Mouse (Mus musculus) kidney, postnatal 0 days (tissue): ENCODE measurements at regions not wholly inside any gene's neighbourhood (a gene's known extent, or its start where the extent isn't known, plus 50 kb on each side); places are given as distances from the start of the nearest gene placed in this dataset.

Experiments
- ATAC-seq: fragments of 200-750 bp; cut with Nextera tagmentation; replicated peaks from 2 replicates; pipeline ENCODE4 v1.8.0; 2017; ENCODE audit warnings: low read depth, moderate number of reproducible peaks, moderate TSS enrichment, moderate library complexity; ENCODE audit not compliant: low FRiP score
- DNase-seq: peaks from one replicate; pipeline ENCODE4 v3.0.0-alpha.2; 2016; ENCODE audit warnings: low spot score
- H3K27ac ChIP-seq: fragments of 300-500 bp; sonication (generic); 2 replicates; pipeline ENCODE4 v1.5.1; 2014; ENCODE audit warnings: mild to moderate bottlenecking
- H3K27me3 ChIP-seq: fragments of 300-500 bp; sonication (generic); 2 replicates; pipeline ENCODE4 v1.6.1; 2014; ENCODE audit warnings: low read length, mixed read lengths; ENCODE audit not compliant: insufficient read depth
- H3K36me3 ChIP-seq: fragments of 300-500 bp; sonication (generic); 2 replicates; pipeline ENCODE4 v1.6.1; 2014; ENCODE audit warnings: low read length, mixed read lengths; ENCODE audit not compliant: insufficient read depth
- H3K4me1 ChIP-seq: fragments of 300-500 bp; sonication (generic); replicated peaks from 2 replicates; pipeline ENCODE4 v1.6.1; 2014; ENCODE audit warnings: antibody characterized with exemption, low read length, mixed read lengths; ENCODE audit not compliant: insufficient read depth
- H3K4me2 ChIP-seq: fragments of 300-500 bp; sonication (generic); 2 replicates; pipeline ENCODE4 v1.6.1; 2014; ENCODE audit warnings: mild to moderate bottlenecking, low read length, moderate library complexity, mixed read lengths
- H3K4me3 ChIP-seq: fragments of 300-500 bp; sonication (generic); replicated peaks from 2 replicates; pipeline ENCODE4 v1.5.1; 2014; ENCODE audit warnings: low read depth, low read length
- H3K9ac ChIP-seq: fragments of 300-500 bp; sonication (generic); 2 replicates; pipeline ENCODE4 v1.6.1; 2014; ENCODE audit warnings: low read depth, low read length
- H3K9me3 ChIP-seq: fragments of 300-500 bp; sonication (generic); replicated peaks from 2 replicates; pipeline ENCODE4 v1.6.1; 2016; ENCODE audit warnings: low read length, inconsistent platforms, mixed read lengths
- CTCF ChIP-seq: IDR thresholded peaks from 2 replicates; pipeline ENCODE4 v1.5.1; 2016; ENCODE audit warnings: antibody characterized with exemption, low read depth, mild to moderate bottlenecking, moderate library complexity
- WGBS: fragments of 180-500 bp; shearing (Covaris S2); extraction: QIAGEN DNeasy Blood & Tissue Kit; methylation state at CpG from one replicate; pipeline ENCODE4 v1.1.7; 2014; 5-methylcytosine and 5-hydroxymethylcytosine counted together

GRCm38 (mm10) chr2:78480036-78480435 is 387.9 kb upstream of the Ube2e3 start:
- no peak overlapping the region for H3K9ac ChIP-seq
- no peak for ATAC-seq
- DNase-seq = no peak
- no peak overlapping the region for H3K4me3 ChIP-seq
- 60% methylated on average over 4 of the region's 4 CpGs for WGBS
- TF ChIP-seq CTCF = no peak
- no peaks in the 10 kb centered on the region for H3K27me3 ChIP-seq
- H3K36me3 ChIP-seq = no peaks in the 10 kb centered on the region
- H3K4me1 ChIP-seq = no peaks in the 10 kb centered on the region
- H3K27ac ChIP-seq = no peak overlapping the region
- H3K4me2 ChIP-seq = no peak overlapping the region
- H3K9me3 ChIP-seq = no peaks in the 10 kb centered on the region

- WGBS = 40% methylated on average over 4 of the region's 4 CpGs
- TF ChIP-seq CTCF = no peak
- H3K9ac ChIP-seq = no peak overlapping the region
- ATAC-seq = no peak
- H3K27ac ChIP-seq = no peak overlapping the region
- no peaks in the 10 kb centered on the region for H3K27me3 ChIP-seq
- H3K4me2 ChIP-seq = no peak overlapping the region
- H3K4me3 ChIP-seq = no peak overlapping the region
- no peaks in the 10 kb centered on the region for H3K9me3 ChIP-seq
- no peak for DNase-seq
- no peaks in the 10 kb centered on the region for H3K4me1 ChIP-seq
- no peaks in the 10 kb centered on the region for H3K36me3 ChIP-seq
These were observed 408.5 kb upstream of the Ube2e3 start for GRCm38 (mm10) chr2:78459444-78459843.

- ATAC-seq = no peak
- Histone ChIP-seq H3K4me2 (no peak overlapping the region), H3K9ac (no peak overlapping the region), H3K27ac (no peak overlapping the region), H3K4me3 (no peak overlapping the region), H3K9me3 (no peaks in the 10 kb centered on the region), H3K27me3 (no peaks in the 10 kb centered on the region), H3K36me3 (no peaks in the 10 kb centered on the region), H3K4me1 (no peaks in the 10 kb centered on the region)
- TF ChIP-seq CTCF = no peak
- WGBS = 76% methylated on average over 3 of the region's 3 CpGs
- no peak for DNase-seq
These were observed 414.5 kb upstream of the Ube2e3 start for GRCm38 (mm10) chr2:78453411-78453810.

- H3K4me1 ChIP-seq = no peaks in the 10 kb centered on the region
- H3K9me3 ChIP-seq = no peaks in the 10 kb centered on the region
- H3K27me3 ChIP-seq = no peaks in the 10 kb centered on the region
- no peak for TF ChIP-seq CTCF
- no peak for ATAC-seq
- DNase-seq = no peak
- H3K36me3 ChIP-seq = no peaks in the 10 kb centered on the region
- no peak overlapping the region for H3K4me3 ChIP-seq
- H3K9ac ChIP-seq = no peak overlapping the region
- H3K4me2 ChIP-seq = no peak overlapping the region
- H3K27ac ChIP-seq = no peak overlapping the region
These were observed 431.1 kb upstream of the Ube2e3 start for GRCm38 (mm10) chr2:78436816-78437215.

GRCm38 (mm10) chr2:78435071-78435470 is 432.9 kb upstream of the Ube2e3 start:
- no peaks in the 10 kb centered on the region for H3K27me3 ChIP-seq
- no peaks in the 10 kb centered on the region for H3K36me3 ChIP-seq
- H3K4me1 ChIP-seq = no peaks in the 10 kb centered on the region
- DNase-seq (no peak), ATAC-seq (no peak)
- H3K4me2 ChIP-seq = no peak overlapping the region
- no peak overlapping the region for H3K4me3 ChIP-seq
- TF ChIP-seq CTCF = no peak
- no peak overlapping the region for H3K27ac ChIP-seq
- WGBS = 57% methylated on average over 2 of the region's 2 CpGs
- H3K9ac ChIP-seq = no peak overlapping the region
- no peaks in the 10 kb centered on the region for H3K9me3 ChIP-seq

GRCm38 (mm10) chr2:78427659-78428336 is 440.1 kb upstream of the Ube2e3 start:
- no peaks in the 10 kb centered on the region for H3K4me1 ChIP-seq
- H3K27me3 ChIP-seq = no peaks in the 10 kb centered on the region
- H3K9me3 ChIP-seq = no peaks in the 10 kb centered on the region
- H3K27ac ChIP-seq = no peak overlapping the region
- H3K36me3 ChIP-seq = no peaks in the 10 kb centered on the region
- H3K4me2 ChIP-seq = no peak overlapping the region
- no peak overlapping the region for H3K9ac ChIP-seq
- TF ChIP-seq CTCF = no peak
- no peak for ATAC-seq
- H3K4me3 ChIP-seq = no peak overlapping the region
- DNase-seq = no peak

- peak; percentile 32 for DNase-seq
- TF ChIP-seq CTCF = no peak
- Histone ChIP-seq H3K27ac (no peak overlapping the region), H3K27me3 (no peaks in the 10 kb centered on the region), H3K9ac (no peak overlapping the region), H3K4me1 (no peaks in the 10 kb centered on the region), H3K9me3 (no peaks in the 10 kb centered on the region), H3K4me3 (no peak overlapping the region), H3K4me2 (no peak overlapping the region), H3K36me3 (no peaks in the 10 kb centered on the region)
- no peak for ATAC-seq
- 41% methylated on average over 3 of the region's 3 CpGs for WGBS
These were observed 449.2 kb upstream of the Ube2e3 start for GRCm38 (mm10) chr2:78418561-78419338.
